Mouse (Mus musculus) hindlimb bud, embryonic 11.5 days (tissue): ENCODE data around the gene Cit.

Experiments used
- DNase-seq: peaks from one replicate; pipeline ENCODE4 v3.0.0-alpha.2; 2012; ENCODE audit warnings: low read depth, low spot score; ENCODE audit errors: extremely low spot score

Gene Cit

GRCm38 (mm10) chr5:115908699-115909098 is 63.6 kb downstream of the Cit start:
- no peak for DNase-seq

GRCm38 (mm10) chr5:115909106-115909505 is 64.0 kb downstream of the Cit start:
- DNase-seq, result no peak

GRCm38 (mm10) chr5:115910491-115910890 is 65.4 kb downstream of the Cit start:
- no peak for DNase-seq

GRCm38 (mm10) chr5:115915481-115915880 is 70.4 kb downstream of the Cit start:
- no peak for DNase-seq

GRCm38 (mm10) chr5:115917960-115918359 is 72.9 kb downstream of the Cit start:
- DNase-seq, result no peak

- DNase-seq, result no peak
Observed at GRCm38 (mm10) chr5:115918597-115919351, 73.7 kb downstream of the Cit start.

GRCm38 (mm10) chr5:115921990-115922389 is 76.9 kb downstream of the Cit start:
- DNase-seq, result no peak

GRCm38 (mm10) chr5:115924946-115925345 is 79.9 kb downstream of the Cit start:
- DNase-seq, result no peak

- no peak for DNase-seq
Observed at GRCm38 (mm10) chr5:115928786-115929507, 83.9 kb downstream of the Cit start.

GRCm38 (mm10) chr5:115932325-115932724 is 87.2 kb downstream of the Cit start:
- DNase-seq, result no peak

- DNase-seq, result no peak
Observed at GRCm38 (mm10) chr5:115936851-115937250, 91.8 kb downstream of the Cit start.

GRCm38 (mm10) chr5:115937566-115937965 is 92.5 kb downstream of the Cit start:
- no peak for DNase-seq

- DNase-seq, result no peak
Observed at GRCm38 (mm10) chr5:115938999-115939398, 93.9 kb downstream of the Cit start.

- DNase-seq, result no peak
Observed at GRCm38 (mm10) chr5:115942389-115942788, 97.3 kb downstream of the Cit start.

GRCm38 (mm10) chr5:115944791-115945490 is 99.9 kb downstream of the Cit start:
- no peak for DNase-seq

GRCm38 (mm10) chr5:115947622-115948353 is 102.7 kb downstream of the Cit start:
- DNase-seq, result no peak

GRCm38 (mm10) chr5:115950936-115951335 is 105.9 kb downstream of the Cit start:
- no peak for DNase-seq

- no peak for DNase-seq
Observed at GRCm38 (mm10) chr5:115953173-115953572, 108.1 kb downstream of the Cit start.

GRCm38 (mm10) chr5:115954084-115954483 is 109.0 kb downstream of the Cit start:
- no peak for DNase-seq

GRCm38 (mm10) chr5:115954549-115954948 is 109.5 kb downstream of the Cit start:
- DNase-seq, result no peak

GRCm38 (mm10) chr5:115955131-115955530 is 110.1 kb downstream of the Cit start:
- no peak for DNase-seq
